Mouse (Mus musculus): ENCODE data around the gene Gria2. TPM values are rescaled to one million over a fixed set of nuclear protein-coding genes. Genes with fewer than 3 reads are reported as not detected.

The Gria2 gene
- 0.33 TPM in 1 of 2 replicates, not detected in the other for polyA plus RNA-seq (2011; ENCODE audit: insufficient read length, low read depth, missing spikeins)

DNA sequence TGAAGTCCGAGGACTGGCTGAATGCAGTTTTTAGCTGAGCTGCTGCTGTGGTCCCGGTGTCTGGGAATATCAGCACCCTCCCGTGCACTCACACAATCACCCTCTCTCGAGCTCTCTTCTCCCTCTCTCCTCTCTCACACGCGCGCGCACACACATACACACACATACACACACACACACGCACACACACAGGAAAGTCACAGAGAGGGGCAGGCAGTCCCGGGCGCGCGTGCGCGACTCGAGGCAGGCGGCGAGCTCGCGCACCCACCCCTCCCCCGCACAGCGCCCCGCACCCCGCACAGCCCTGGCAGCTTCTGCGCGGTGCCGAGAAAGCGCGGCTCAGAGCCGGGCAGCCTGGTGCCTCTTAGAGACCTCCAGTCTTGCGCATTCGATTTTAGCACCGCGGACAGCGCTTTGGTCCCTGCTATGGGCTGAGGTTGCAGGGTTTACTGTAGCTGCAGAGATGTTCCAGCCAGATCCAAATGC lies at the start of gene Gria2:
TSS of gene Gria2 (minus strand) at position 240 of the 486 bp plus-strand sequence.
- TF ChIP-seq CTCF (IDR thresholded peaks at IDR 0.05; ENCODE audit: borderline replicate concordance, insufficient read depth, low read length), result no peak
- TF ChIP-seq POLR2A (IDR thresholded peaks at IDR 0.05; ENCODE audit: low read depth, low read length), result no peak
- H3K4me1 ChIP-seq (ENCODE audit: control insufficient read depth, insufficient read depth, low read length), result no peaks in the 10 kb centered on the region
- no peak within 1 kb of the TSS for H3K27ac ChIP-seq (ENCODE audit: insufficient read depth, low read length)
- no peak within 1 kb of the TSS for H3K4me3 ChIP-seq (ENCODE audit: insufficient read depth, low read length)

- Histone ChIP-seq H3K27ac (ENCODE audit: insufficient read depth, low read length) (no peak overlapping the region), H3K4me3 (ENCODE audit: insufficient read depth, low read length) (no peak overlapping the region), H3K4me1 (ENCODE audit: control insufficient read depth, insufficient read depth, low read length) (no peaks in the 10 kb centered on the region)
- no peak for TF ChIP-seq POLR2A (IDR thresholded peaks at IDR 0.05; ENCODE audit: low read depth, low read length)
- no peak for TF ChIP-seq CTCF (IDR thresholded peaks at IDR 0.05; ENCODE audit: borderline replicate concordance, insufficient read depth, low read length)
These were observed 48.3 kb upstream of the Gria2 start for GRCm38 (mm10) chr3:80850947-80851346.

- no peak for TF ChIP-seq POLR2A (IDR thresholded peaks at IDR 0.05; ENCODE audit: low read depth, low read length)
- no peak for TF ChIP-seq CTCF (IDR thresholded peaks at IDR 0.05; ENCODE audit: borderline replicate concordance, insufficient read depth, low read length)
- H3K27ac ChIP-seq (ENCODE audit: insufficient read depth, low read length), result no peak overlapping the region
- no peak overlapping the region for H3K4me3 ChIP-seq (ENCODE audit: insufficient read depth, low read length)
- H3K4me1 ChIP-seq (ENCODE audit: control insufficient read depth, insufficient read depth, low read length), result no peaks in the 10 kb centered on the region
These were observed 43.0 kb upstream of the Gria2 start for GRCm38 (mm10) chr3:80845634-80846033.

GRCm38 (mm10) chr3:80839845-80840244 lies 37.2 kb upstream of the Gria2 start:
- no peak for TF ChIP-seq CTCF (IDR thresholded peaks at IDR 0.05; ENCODE audit: borderline replicate concordance, insufficient read depth, low read length)
- no peak for TF ChIP-seq POLR2A (IDR thresholded peaks at IDR 0.05; ENCODE audit: low read depth, low read length)
- Histone ChIP-seq H3K4me1 (ENCODE audit: control insufficient read depth, insufficient read depth, low read length) (no peaks in the 10 kb centered on the region), H3K27ac (ENCODE audit: insufficient read depth, low read length) (no peak overlapping the region)

DNA sequence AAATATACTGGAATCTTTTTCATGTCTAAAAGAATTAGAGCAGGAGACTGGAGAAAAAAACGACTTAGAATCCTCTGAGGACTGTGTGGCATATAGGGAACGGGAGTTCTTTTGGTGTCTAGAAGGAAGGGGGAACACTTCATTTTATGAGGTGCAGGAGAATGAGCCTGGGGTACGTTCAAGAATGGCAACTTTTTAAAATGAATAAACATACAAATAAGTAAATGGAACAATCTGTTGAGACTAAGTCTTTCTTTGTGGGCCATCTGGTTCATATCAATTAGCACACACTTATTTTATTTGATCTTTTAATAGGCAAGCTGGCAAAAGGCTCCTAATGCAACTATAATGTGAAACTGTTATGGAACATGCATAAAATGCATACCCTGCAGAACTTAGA lies 34.9 kb upstream of the Gria2 start:
- no peak overlapping the region for H3K27ac ChIP-seq (ENCODE audit: insufficient read depth, low read length)
- TF ChIP-seq CTCF (IDR thresholded peaks at IDR 0.05; ENCODE audit: borderline replicate concordance, insufficient read depth, low read length) (no peak), POLR2A (IDR thresholded peaks at IDR 0.05; ENCODE audit: low read depth, low read length) (no peak)
- no peaks in the 10 kb centered on the region for H3K4me1 ChIP-seq (ENCODE audit: control insufficient read depth, insufficient read depth, low read length)
- H3K4me3 ChIP-seq (ENCODE audit: insufficient read depth, low read length), result no peak overlapping the region

More at GRCm38 (mm10) chr3:80839845-80840244, 37.2 kb upstream of the Gria2 start:
- no peak overlapping the region for H3K4me3 ChIP-seq (ENCODE audit: insufficient read depth, low read length)

GRCm38 (mm10) chr3:80823975-80824374 lies 21.3 kb upstream of the Gria2 start:
- Histone ChIP-seq H3K4me1 (ENCODE audit: control insufficient read depth, insufficient read depth, low read length) (no peaks in the 10 kb centered on the region), H3K4me3 (ENCODE audit: insufficient read depth, low read length) (no peak overlapping the region), H3K27ac (ENCODE audit: insufficient read depth, low read length) (no peak overlapping the region)
- TF ChIP-seq CTCF (IDR thresholded peaks at IDR 0.05; ENCODE audit: borderline replicate concordance, insufficient read depth, low read length) (no peak), POLR2A (IDR thresholded peaks at IDR 0.05; ENCODE audit: low read depth, low read length) (no peak)

- Histone ChIP-seq H3K4me3 (ENCODE audit: insufficient read depth, low read length) (no peak overlapping the region), H3K4me1 (ENCODE audit: control insufficient read depth, insufficient read depth, low read length) (no peaks in the 10 kb centered on the region), H3K27ac (ENCODE audit: insufficient read depth, low read length) (no peak overlapping the region)
- TF ChIP-seq POLR2A (IDR thresholded peaks at IDR 0.05; ENCODE audit: low read depth, low read length), result no peak
- no peak for TF ChIP-seq CTCF (IDR thresholded peaks at IDR 0.05; ENCODE audit: borderline replicate concordance, insufficient read depth, low read length)
These were observed 16.0 kb upstream of the Gria2 start for GRCm38 (mm10) chr3:80818619-80819018.

- H3K4me1 ChIP-seq (ENCODE audit: control insufficient read depth, insufficient read depth, low read length), result no peaks in the 10 kb centered on the region
- no peak overlapping the region for H3K4me3 ChIP-seq (ENCODE audit: insufficient read depth, low read length)
- TF ChIP-seq POLR2A (IDR thresholded peaks at IDR 0.05; ENCODE audit: low read depth, low read length) (no peak), CTCF (IDR thresholded peaks at IDR 0.05; ENCODE audit: borderline replicate concordance, insufficient read depth, low read length) (no peak)
- H3K27ac ChIP-seq (ENCODE audit: insufficient read depth, low read length), result no peak overlapping the region
These were observed 11.1 kb upstream of the Gria2 start for GRCm38 (mm10) chr3:80813734-80814133.

GRCm38 (mm10) chr3:80812237-80812636 lies 9.6 kb upstream of the Gria2 start:
- Histone ChIP-seq H3K4me3 (ENCODE audit: insufficient read depth, low read length) (no peak overlapping the region), H3K27ac (ENCODE audit: insufficient read depth, low read length) (no peak overlapping the region), H3K4me1 (ENCODE audit: control insufficient read depth, insufficient read depth, low read length) (no peaks in the 10 kb centered on the region)
- TF ChIP-seq POLR2A (IDR thresholded peaks at IDR 0.05; ENCODE audit: low read depth, low read length), result no peak
- TF ChIP-seq CTCF (IDR thresholded peaks at IDR 0.05; ENCODE audit: borderline replicate concordance, insufficient read depth, low read length), result no peak

GRCm38 (mm10) chr3:80805327-80805726 lies 2.7 kb upstream of the Gria2 start:
- no peak overlapping the region for H3K27ac ChIP-seq (ENCODE audit: insufficient read depth, low read length)
- H3K4me3 ChIP-seq (ENCODE audit: insufficient read depth, low read length), result no peak overlapping the region
- TF ChIP-seq CTCF (IDR thresholded peaks at IDR 0.05; ENCODE audit: borderline replicate concordance, insufficient read depth, low read length), result no peak
- no peak for TF ChIP-seq POLR2A (IDR thresholded peaks at IDR 0.05; ENCODE audit: low read depth, low read length)
- H3K4me1 ChIP-seq (ENCODE audit: control insufficient read depth, insufficient read depth, low read length), result no peaks in the 10 kb centered on the region
